Mouse (Mus musculus): Measurements from ENCODE around the gene Serpinb1c. TPM values are rescaled to one million over a fixed set of nuclear protein-coding genes. Genes with fewer than 3 reads are reported as not detected.

Gene Serpinb1c
- polyA plus RNA-seq, 1 experiment = 0.08 TPM

DNA sequence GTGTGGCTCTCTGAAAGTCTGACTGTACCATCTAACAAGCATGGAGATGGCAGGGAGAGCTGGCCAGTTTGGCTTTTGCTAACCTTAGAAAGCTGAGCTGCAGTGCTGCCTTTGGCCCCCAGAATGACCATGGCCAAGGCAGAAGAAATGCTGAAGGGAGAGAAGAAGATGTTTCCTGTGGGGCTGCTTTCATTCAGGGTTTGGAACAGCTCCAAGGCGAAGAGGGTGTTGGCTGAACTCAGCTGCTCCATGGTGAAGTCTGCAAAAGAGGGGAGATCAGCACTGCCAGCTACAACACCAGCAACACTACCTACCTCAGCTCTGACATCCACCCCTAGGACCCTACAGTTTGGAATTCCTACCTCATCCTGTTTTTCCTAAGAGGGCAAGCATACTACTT is 47.9 kb downstream of the Serpinb1c start:
- no peak for TF ChIP-seq MAX (IDR thresholded peaks at IDR 0.05; ENCODE audit: low read depth)
- no peak for TF ChIP-seq TCF3 (IDR thresholded peaks at IDR 0.05; ENCODE audit: insufficient read length, low read depth)
- TF ChIP-seq TCF12 (IDR thresholded peaks at IDR 0.05; ENCODE audit: insufficient read depth, poor library complexity, severe bottlenecking) = no peak
- TF ChIP-seq CEBPB (IDR thresholded peaks at IDR 0.05; ENCODE audit: insufficient read depth, poor library complexity, severe bottlenecking) = no peak
- TF ChIP-seq E2F4 (IDR thresholded peaks at IDR 0.05; ENCODE audit: insufficient read depth) = no peak
- no peak for TF ChIP-seq REST (IDR thresholded peaks at IDR 0.05; ENCODE audit: insufficient read depth, insufficient read length)
- TF ChIP-seq POLR2AphosphoS2 (IDR thresholded peaks at IDR 0.05; ENCODE audit: insufficient read length, low read depth) = no peak
- H3K4me2 ChIP-seq (ENCODE audit: low read depth) = peak overlapping the region; percentile 73
- peak overlapping the region; percentile 14 for H3K4me3 ChIP-seq
- H3K36me3 ChIP-seq (ENCODE audit: control insufficient read depth, insufficient read depth) = no peaks in the 10 kb centered on the region
- no peak overlapping the region for H3ac ChIP-seq (ENCODE audit: control insufficient read depth, insufficient read length)
- no peaks in the 10 kb centered on the region for H3K79me2 ChIP-seq (ENCODE audit: control insufficient read depth, insufficient read depth)
- H3K27me3 ChIP-seq (ENCODE audit: control insufficient read depth, insufficient read depth, insufficient read length) = no peaks in the 10 kb centered on the region

DNA sequence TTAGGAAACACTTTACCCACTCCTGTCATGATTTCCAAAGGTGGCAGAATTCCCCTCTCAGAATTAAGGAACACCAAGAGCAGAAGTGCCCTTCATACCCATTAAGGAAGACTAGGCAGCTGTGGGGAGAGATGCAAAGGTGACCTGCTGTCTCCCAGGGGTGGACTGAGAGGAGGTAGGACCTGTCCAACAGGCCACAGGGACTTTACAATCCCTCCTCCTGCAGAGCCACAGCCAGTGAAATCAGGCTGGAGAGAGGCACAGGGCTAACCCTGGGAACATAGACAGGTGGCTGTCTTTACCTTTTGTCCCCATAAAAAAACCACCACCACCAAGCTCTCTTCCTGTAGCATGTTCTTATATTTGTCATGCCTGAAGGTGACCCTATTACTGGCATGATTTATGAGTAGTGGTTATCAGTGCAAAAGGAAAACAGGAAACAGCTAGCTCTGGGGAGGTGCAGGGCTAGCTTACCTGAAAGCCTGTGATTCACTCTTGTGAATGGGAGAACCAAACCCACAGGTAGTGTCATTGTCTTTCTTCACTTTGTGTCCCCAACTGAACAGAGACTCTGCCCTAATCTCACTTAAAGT is 48.4 kb downstream of the Serpinb1c start:
- H3K4me2 ChIP-seq (ENCODE audit: low read depth) = peak overlapping the region; percentile 73
- TF ChIP-seq POLR2AphosphoS2 (IDR thresholded peaks at IDR 0.05; ENCODE audit: insufficient read length, low read depth) (no peak), REST (IDR thresholded peaks at IDR 0.05; ENCODE audit: insufficient read depth, insufficient read length) (no peak), E2F4 (IDR thresholded peaks at IDR 0.05; ENCODE audit: insufficient read depth) (no peak), USF1 (IDR thresholded peaks at IDR 0.05; ENCODE audit: low read depth) (no peak), MYOD1 (IDR thresholded peaks at IDR 0.05; ENCODE audit: control insufficient read depth in 1 of 3, insufficient read length in 2 of 3, low read depth in 2 of 3) (no peak), TCF3 (IDR thresholded peaks at IDR 0.05; ENCODE audit: insufficient read length, low read depth) (no peak), MAX (IDR thresholded peaks at IDR 0.05; ENCODE audit: low read depth) (no peak), MYOG (IDR thresholded peaks at IDR 0.05; ENCODE audit: control insufficient read depth in 1 of 3, insufficient read depth in 1 of 3, insufficient read length in 2 of 3, low read depth in 2 of 3) (no peak), TCF12 (IDR thresholded peaks at IDR 0.05; ENCODE audit: insufficient read depth, poor library complexity, severe bottlenecking) (no peak), CEBPB (IDR thresholded peaks at IDR 0.05; ENCODE audit: insufficient read depth, poor library complexity, severe bottlenecking) (no peak), POLR2A (IDR thresholded peaks at IDR 0.05; ENCODE audit: insufficient read length, low read depth) (no peak), SRF (IDR thresholded peaks at IDR 0.05; ENCODE audit: control insufficient read depth, insufficient read length, low read depth) (no peak)
- no peak overlapping the region for H3ac ChIP-seq (ENCODE audit: control insufficient read depth, insufficient read length)
- no peaks in the 10 kb centered on the region for H3K79me2 ChIP-seq (ENCODE audit: control insufficient read depth, insufficient read depth)
- no peaks in the 10 kb centered on the region for H3K27me3 ChIP-seq (ENCODE audit: control insufficient read depth, insufficient read depth, insufficient read length)
- no peak overlapping the region for H3K4me3 ChIP-seq
- H3K36me3 ChIP-seq (ENCODE audit: control insufficient read depth, insufficient read depth) = no peaks in the 10 kb centered on the region

DNA sequence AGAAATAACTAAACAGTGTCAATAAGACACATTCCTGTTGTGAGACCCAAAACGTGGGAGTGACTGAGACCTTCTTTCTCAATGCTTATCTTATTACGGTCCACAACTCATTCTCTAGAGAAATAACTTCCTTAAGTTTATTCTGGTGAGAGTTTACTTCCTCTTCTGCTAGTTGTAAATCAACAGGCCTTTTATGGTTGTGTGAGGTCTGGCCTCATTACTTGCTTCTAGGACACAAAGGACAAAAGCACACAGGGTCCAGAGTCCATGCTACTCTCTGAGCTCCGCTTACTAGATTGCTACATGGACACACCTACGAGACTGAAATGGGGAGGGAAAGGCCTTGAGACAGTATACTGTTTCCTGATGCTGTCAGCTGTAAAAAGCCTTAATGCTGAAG is 48.9 kb downstream of the Serpinb1c start:
- Histone ChIP-seq H3K79me2 (ENCODE audit: control insufficient read depth, insufficient read depth) (no peaks in the 10 kb centered on the region), H3K27me3 (ENCODE audit: control insufficient read depth, insufficient read depth, insufficient read length) (no peaks in the 10 kb centered on the region), H3K4me2 (ENCODE audit: low read depth) (peak overlapping the region; percentile 73), H3ac (ENCODE audit: control insufficient read depth, insufficient read length) (no peak overlapping the region), H3K4me3 (no peak overlapping the region), H3K36me3 (ENCODE audit: control insufficient read depth, insufficient read depth) (no peaks in the 10 kb centered on the region)
- TF ChIP-seq POLR2AphosphoS2 (IDR thresholded peaks at IDR 0.05; ENCODE audit: insufficient read length, low read depth) (no peak), MYOD1 (IDR thresholded peaks at IDR 0.05; ENCODE audit: control insufficient read depth in 1 of 3, insufficient read length in 2 of 3, low read depth in 2 of 3) (no peak), POLR2A (IDR thresholded peaks at IDR 0.05; ENCODE audit: insufficient read length, low read depth) (no peak), TCF12 (IDR thresholded peaks at IDR 0.05; ENCODE audit: insufficient read depth, poor library complexity, severe bottlenecking) (no peak), SRF (IDR thresholded peaks at IDR 0.05; ENCODE audit: control insufficient read depth, insufficient read length, low read depth) (no peak), E2F4 (IDR thresholded peaks at IDR 0.05; ENCODE audit: insufficient read depth) (no peak), MYOG (IDR thresholded peaks at IDR 0.05; ENCODE audit: control insufficient read depth in 1 of 3, insufficient read depth in 1 of 3, insufficient read length in 2 of 3, low read depth in 2 of 3) (no peak), REST (IDR thresholded peaks at IDR 0.05; ENCODE audit: insufficient read depth, insufficient read length) (no peak), MAX (IDR thresholded peaks at IDR 0.05; ENCODE audit: low read depth) (no peak), USF1 (IDR thresholded peaks at IDR 0.05; ENCODE audit: low read depth) (no peak)

DNA sequence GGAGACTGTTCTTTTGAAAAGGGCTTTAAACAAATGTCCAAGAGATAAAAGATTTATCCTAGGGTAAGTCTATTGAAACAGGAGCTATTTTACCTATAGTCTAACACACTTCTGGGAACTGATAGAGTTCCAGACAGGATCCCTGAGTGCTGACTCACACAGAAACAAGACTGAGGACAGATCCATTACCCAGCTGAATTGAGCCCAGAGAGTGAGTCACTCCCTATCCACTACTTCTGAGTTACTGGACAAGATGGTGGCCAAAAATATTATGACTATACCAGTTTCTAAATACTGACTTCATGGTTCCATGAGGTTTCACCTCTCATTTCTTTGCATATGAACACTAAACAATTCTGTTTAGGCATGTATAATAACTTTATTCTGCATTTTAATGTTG is 51.8 kb downstream of the Serpinb1c start:
- Histone ChIP-seq H3K36me3 (ENCODE audit: control insufficient read depth, insufficient read depth) (peaks cover 5% of the 10 kb centered on the region), H3K27me3 (ENCODE audit: control insufficient read depth, insufficient read depth, insufficient read length) (no peaks in the 10 kb centered on the region), H3K4me2 (ENCODE audit: low read depth) (peak overlapping the region; percentile 3)

GRCm38 (mm10) chr13:32841349-32841748 is 56.7 kb downstream of the Serpinb1c start:
- H3K27me3 ChIP-seq (ENCODE audit: control insufficient read depth, insufficient read depth, insufficient read length) = no peaks in the 10 kb centered on the region
- H3ac ChIP-seq (ENCODE audit: control insufficient read depth, insufficient read length) = no peak overlapping the region
- H3K79me2 ChIP-seq (ENCODE audit: control insufficient read depth, insufficient read depth) = no peaks in the 10 kb centered on the region
- H3K4me3 ChIP-seq = no peak overlapping the region
- peaks cover 5% of the 10 kb centered on the region for H3K36me3 ChIP-seq (ENCODE audit: control insufficient read depth, insufficient read depth)
- TF ChIP-seq POLR2AphosphoS2 (IDR thresholded peaks at IDR 0.05; ENCODE audit: insufficient read length, low read depth) = peak; percentile 63
- no peak for TF ChIP-seq MYOG (IDR thresholded peaks at IDR 0.05; ENCODE audit: control insufficient read depth in 1 of 3, insufficient read depth in 1 of 3, insufficient read length in 2 of 3, low read depth in 2 of 3)
- no peak for TF ChIP-seq TCF12 (IDR thresholded peaks at IDR 0.05; ENCODE audit: insufficient read depth, poor library complexity, severe bottlenecking)
- no peak for TF ChIP-seq USF1 (IDR thresholded peaks at IDR 0.05; ENCODE audit: low read depth)
- H3K4me2 ChIP-seq (ENCODE audit: low read depth) = no peak overlapping the region

More for the DNA sequence above, 51.8 kb downstream of the Serpinb1c start:
- no peak overlapping the region for H3ac ChIP-seq (ENCODE audit: control insufficient read depth, insufficient read length)
- no peak overlapping the region for H3K4me3 ChIP-seq
- no peaks in the 10 kb centered on the region for H3K79me2 ChIP-seq (ENCODE audit: control insufficient read depth, insufficient read depth)
- no peak for TF ChIP-seq E2F4 (IDR thresholded peaks at IDR 0.05; ENCODE audit: insufficient read depth)
- TF ChIP-seq TCF12 (IDR thresholded peaks at IDR 0.05; ENCODE audit: insufficient read depth, poor library complexity, severe bottlenecking) = no peak
- TF ChIP-seq MYOG (IDR thresholded peaks at IDR 0.05; ENCODE audit: control insufficient read depth in 1 of 3, insufficient read depth in 1 of 3, insufficient read length in 2 of 3, low read depth in 2 of 3) = no peak
- TF ChIP-seq MAX (IDR thresholded peaks at IDR 0.05; ENCODE audit: low read depth) = no peak
- no peak for TF ChIP-seq USF1 (IDR thresholded peaks at IDR 0.05; ENCODE audit: low read depth)
- no peak for TF ChIP-seq POLR2AphosphoS2 (IDR thresholded peaks at IDR 0.05; ENCODE audit: insufficient read length, low read depth)
- TF ChIP-seq REST (IDR thresholded peaks at IDR 0.05; ENCODE audit: insufficient read depth, insufficient read length) = no peak
- no peak for TF ChIP-seq MYOD1 (IDR thresholded peaks at IDR 0.05; ENCODE audit: control insufficient read depth in 1 of 3, insufficient read length in 2 of 3, low read depth in 2 of 3)

Measured in myocyte (in vitro differentiated cells).